Mouse (Mus musculus) hindbrain, postnatal 0 days (tissue): ENCODE measurements around the gene Stard7. TPM values are rescaled to one million over a fixed set of nuclear protein-coding genes. Genes with fewer than 3 reads are reported as not detected.
"Not testable (repeated sequence)": the region's sequence is repeated elsewhere in the genome, so short reads cannot be mapped to it uniquely, and the experiment has no call there.

Experiments used
- ATAC-seq: fragments of 200-750 bp; cut with Nextera tagmentation; 2 replicates; pipeline ENCODE4 v1.8.0; 2017; ENCODE audit warnings: mild to moderate bottlenecking, moderate TSS enrichment, moderate library complexity
- DNase-seq: peaks from one replicate; pipeline ENCODE4 v3.0.0-alpha.2; 2015; ENCODE audit warnings: low spot score
- H3K27ac ChIP-seq: fragments of 300-500 bp; sonication (generic); 2 replicates; pipeline ENCODE4 v1.5.1; 2014; ENCODE audit warnings: mild to moderate bottlenecking
- H3K27me3 ChIP-seq: fragments of 300-500 bp; sonication (generic); 2 replicates; pipeline ENCODE4 v1.6.1; 2014; ENCODE audit warnings: low read length, mixed read lengths; ENCODE audit not compliant: insufficient read depth
- H3K36me3 ChIP-seq: fragments of 300-500 bp; sonication (generic); 2 replicates; pipeline ENCODE4 v1.6.1; 2014; ENCODE audit warnings: low read length, mixed read lengths; ENCODE audit not compliant: insufficient read depth
- H3K4me1 ChIP-seq: fragments of 300-500 bp; sonication (generic); 2 replicates; pipeline ENCODE4 v1.6.1; 2014; ENCODE audit warnings: antibody characterized with exemption, low read length, mixed read lengths; ENCODE audit not compliant: insufficient read depth
- H3K4me2 ChIP-seq: fragments of 300-500 bp; sonication (generic); 2 replicates; pipeline ENCODE4 v1.6.1; 2014; ENCODE audit warnings: low read depth, mild to moderate bottlenecking, low read length, moderate library complexity, mixed read lengths
- H3K4me3 ChIP-seq: fragments of 300-500 bp; sonication (generic); 2 replicates; pipeline ENCODE4 v1.5.1; 2014; ENCODE audit warnings: low read length
- H3K9ac ChIP-seq: fragments of 300-500 bp; sonication (generic); replicated peaks from 2 replicates; pipeline ENCODE4 v1.6.1; 2014; ENCODE audit warnings: mild to moderate bottlenecking, low read length, moderate library complexity, mixed read lengths
- H3K9me3 ChIP-seq: fragments of 300-500 bp; sonication (generic); 2 replicates; pipeline ENCODE4 v1.6.1; 2016; ENCODE audit warnings: low read length, mixed read lengths
- CTCF ChIP-seq: IDR thresholded peaks from 2 replicates; pipeline ENCODE4 v1.5.1; 2016; ENCODE audit warnings: antibody characterized with exemption, control low read depth, low read depth
- WGBS: fragments of 180-500 bp; shearing (Covaris S2); extraction: QIAGEN DNeasy Blood & Tissue Kit; methylation state at CpG from one replicate; pipeline ENCODE4 v1.1.7; 2014; 5-methylcytosine and 5-hydroxymethylcytosine counted together
- polyA plus RNA-seq: library from polyadenylated mRNA; unstranded; fragments of >200 nt; fragmentation: Nextera tagmentation; extraction: Ambion mirVana; gene quantifications from 2 replicates; pipeline ENCODE4 v1.2.1, GENCODE M21; 2015
- total RNA-seq: library from RNA; depleted of rRNA; stranded (reverse); fragments of >200 nt; gene quantifications from 2 replicates; pipeline ENCODE4 v1.2.3, GENCODE M21; 2014

The Stard7 gene
- total and polyA plus RNA-seq, 2 experiments from 2014 or later = 94.3 to 142 TPM

GRCm38 (mm10) chr2:127262480-127262879 is 7.5 kb upstream of the Stard7 start:
- no peak overlapping the region for H3K9ac ChIP-seq
- H3K27ac ChIP-seq = no peak overlapping the region
- H3K4me3 ChIP-seq = no peak overlapping the region
- H3K9me3 ChIP-seq = no peaks in the 10 kb centered on the region
- no peak overlapping the region for H3K4me2 ChIP-seq
- H3K4me1 ChIP-seq = no peaks in the 10 kb centered on the region
- DNase-seq (no peak), ATAC-seq (no peak)
- no peaks in the 10 kb centered on the region for H3K27me3 ChIP-seq
- no peak for TF ChIP-seq CTCF
- peaks cover 23% of the 10 kb centered on the region for H3K36me3 ChIP-seq

DNA sequence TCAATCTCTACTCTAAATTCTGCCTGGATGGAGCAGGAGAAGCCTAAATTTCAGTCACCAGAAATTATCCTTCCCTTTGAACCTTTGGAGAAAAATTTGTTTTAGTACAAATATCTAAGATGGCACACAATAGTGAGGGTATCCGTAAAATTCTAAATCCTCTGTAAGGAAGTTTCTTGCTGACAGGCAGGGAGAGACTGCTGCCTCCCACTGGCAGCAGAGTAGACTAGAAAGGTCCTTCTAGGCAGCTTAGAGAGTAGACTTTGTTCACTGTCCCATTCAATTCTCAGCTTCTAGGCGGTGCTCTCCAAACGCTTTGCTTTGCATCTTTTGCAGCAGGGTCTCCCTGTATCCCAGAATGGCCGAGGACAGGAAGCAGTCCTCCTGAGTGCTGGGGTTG is 2.2 kb upstream of the Stard7 start:
- H3K27me3 ChIP-seq = no peaks in the 10 kb centered on the region
- H3K9ac ChIP-seq = no peak overlapping the region
- DNase-seq (no peak), ATAC-seq (no peak)
- H3K27ac ChIP-seq = no peak overlapping the region
- no peaks in the 10 kb centered on the region for H3K9me3 ChIP-seq
- no peak overlapping the region for H3K4me2 ChIP-seq
- H3K4me1 ChIP-seq = peaks cover 5% of the 10 kb centered on the region; the same call in 1 of the 2 replicates
- TF ChIP-seq CTCF = peak; percentile 18; the same call in 1 of the 2 replicates
- no peak overlapping the region for H3K4me3 ChIP-seq
- H3K36me3 ChIP-seq = no peaks in the 10 kb centered on the region
- 35% methylated on average over 4 of the region's 4 CpGs for WGBS

DNA sequence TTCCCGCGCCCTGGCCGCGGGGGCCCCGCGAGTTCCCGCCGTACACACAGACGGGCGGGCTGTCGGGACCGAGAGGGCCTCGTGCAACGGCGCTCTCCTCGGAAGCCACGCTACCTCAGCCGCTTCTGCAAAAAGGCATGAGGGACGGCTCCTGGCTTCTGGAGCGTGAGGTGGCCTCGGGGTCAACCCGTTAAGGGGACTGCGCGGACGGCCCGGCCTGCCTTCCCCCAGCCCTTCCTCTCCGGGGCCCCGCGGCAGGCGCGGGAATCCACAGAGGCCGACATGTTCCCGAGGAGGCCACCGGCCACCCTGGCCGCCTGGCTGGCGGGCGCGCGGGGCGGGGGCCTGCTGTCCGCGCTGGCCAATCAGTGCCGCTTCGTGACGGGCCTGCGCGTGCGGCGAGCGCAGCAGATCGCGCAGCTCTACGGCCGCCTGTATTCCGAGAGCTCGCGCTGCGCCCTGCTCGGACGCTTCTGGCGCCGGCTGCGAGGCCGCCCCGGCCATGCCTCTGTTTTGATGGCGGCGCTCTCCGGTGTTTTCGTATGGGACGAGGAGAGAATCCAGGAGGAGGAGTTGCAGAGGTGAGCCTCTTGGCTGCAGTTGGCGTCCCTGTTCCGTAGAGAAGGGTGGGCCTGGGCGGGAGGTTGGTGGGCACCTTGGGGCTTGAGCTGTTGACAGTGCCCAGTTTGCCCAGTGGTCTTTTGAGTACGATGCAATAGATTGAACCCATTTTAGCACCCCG is 453 bp downstream of the Stard7 start:
- peak; percentile 93 for ATAC-seq

DNA sequence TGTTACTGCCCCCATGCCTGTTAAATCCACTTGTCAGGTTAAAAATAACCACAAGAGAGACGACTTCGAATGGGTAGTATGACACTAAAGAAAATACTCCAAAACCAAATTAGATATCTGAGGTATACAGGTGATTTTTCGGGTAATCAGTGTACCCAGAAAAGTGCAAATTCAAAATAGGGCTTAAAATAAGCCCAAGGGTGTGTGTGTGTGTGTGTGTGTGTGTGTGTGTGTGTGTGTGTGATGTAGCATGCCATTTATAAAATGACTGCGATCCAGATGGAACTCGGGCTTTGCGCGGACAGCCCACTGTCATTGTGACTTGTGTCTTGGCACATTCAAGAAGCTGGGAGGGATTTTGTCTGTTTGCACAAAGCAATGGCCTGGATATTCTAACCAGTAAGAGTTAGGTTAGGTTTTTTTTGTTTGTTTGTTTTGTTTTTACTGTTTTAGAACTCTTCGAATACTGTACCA is 1.1 kb downstream of the Stard7 start:
- Histone ChIP-seq H3K27me3 (no peaks in the 10 kb centered on the region), H3K36me3 (no peaks in the 10 kb centered on the region), H3K4me3 (peak overlapping the region; percentile 83), H3K27ac (peak overlapping the region; percentile 96), H3K9ac (peak overlapping the region; percentile 84), H3K4me1 (peaks cover 5% of the 10 kb centered on the region; the same call in 1 of the 2 replicates), H3K4me2 (peak overlapping the region; percentile 91), H3K9me3 (no peaks in the 10 kb centered on the region)
- WGBS = 7% methylated on average over 8 of the region's 8 CpGs
- DNase-seq = peak; percentile 64
- ATAC-seq = no peak
- TF ChIP-seq CTCF = no peak

More for the DNA sequence above, 453 bp downstream of the Stard7 start:
- Histone ChIP-seq H3K9me3 (no peaks in the 10 kb centered on the region), H3K27ac (peak overlapping the region; percentile 96), H3K9ac (peak overlapping the region; percentile 84), H3K4me1 (peaks cover 5% of the 10 kb centered on the region; the same call in 1 of the 2 replicates), H3K27me3 (no peaks in the 10 kb centered on the region), H3K4me3 (peak overlapping the region; percentile 83), H3K36me3 (no peaks in the 10 kb centered on the region), H3K4me2 (peak overlapping the region; percentile 91)
- peak; percentile 95 for DNase-seq
- 0 out of 2 replicates have a peak, but pooled peaks have one; percentile 13 for TF ChIP-seq CTCF
- WGBS = under 1% methylated on average over 70 of the region's 75 CpGs

DNA sequence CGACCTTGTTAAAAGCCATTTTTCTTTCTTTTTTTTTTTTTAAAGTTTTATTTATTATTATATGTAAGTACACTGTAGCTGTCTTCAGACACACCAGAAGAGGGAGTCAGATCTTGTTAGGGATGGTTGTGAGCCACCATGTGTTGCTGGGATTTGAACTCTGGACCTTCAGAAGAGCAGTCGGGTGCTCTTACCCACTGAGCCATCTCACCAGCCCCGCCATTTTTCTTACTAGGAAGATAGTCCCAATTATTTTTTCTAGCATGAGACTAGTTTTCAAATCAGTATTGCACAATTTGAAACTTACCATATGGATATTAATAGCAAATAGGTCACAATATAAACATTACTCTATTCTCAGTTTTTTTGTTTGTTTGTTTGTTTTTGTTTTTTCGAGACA is 2.0 kb downstream of the Stard7 start:
- H3K9ac ChIP-seq, H3K36me3 ChIP-seq, H3K4me1 ChIP-seq, H3K9me3 ChIP-seq, H3K4me3 ChIP-seq, DNase-seq, ATAC-seq, H3K27me3 ChIP-seq, H3K27ac ChIP-seq: not testable (repeated sequence)
- WGBS = 88% methylated on average over 4 of the region's 4 CpGs
- H3K4me2 ChIP-seq = peak overlapping the region; percentile 91; the same call in 1 of the 2 replicates

DNA sequence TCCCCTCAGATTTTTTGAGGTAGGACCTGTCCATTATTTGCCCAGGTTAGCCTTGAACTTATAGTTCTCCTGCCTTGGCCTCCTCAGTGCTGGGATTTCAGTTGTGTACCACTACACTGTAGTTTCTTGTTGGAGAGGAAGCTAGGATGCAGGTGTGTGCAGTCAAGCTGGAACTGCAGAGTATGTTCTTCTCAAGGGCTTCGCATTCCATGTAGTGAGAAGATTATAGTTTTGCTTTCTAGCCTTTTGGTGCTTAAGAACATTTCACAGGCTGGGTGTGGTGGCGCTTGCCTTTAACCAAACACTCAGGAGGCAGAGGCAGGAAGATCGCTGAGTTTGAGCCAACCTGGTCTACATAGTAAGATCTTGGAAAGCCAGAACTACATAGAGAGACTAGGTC is 2.8 kb downstream of the Stard7 start:
- H3K9me3 ChIP-seq = no peaks in the 10 kb centered on the region
- H3K36me3 ChIP-seq = no peaks in the 10 kb centered on the region
- TF ChIP-seq CTCF = no peak
- no peak overlapping the region for H3K27ac ChIP-seq
- 100% methylated on average over 3 of the region's 3 CpGs for WGBS
- H3K4me3 ChIP-seq = no peak overlapping the region
- DNase-seq (no peak), ATAC-seq (no peak)
- H3K9ac ChIP-seq = no peak overlapping the region
- H3K4me2 ChIP-seq = no peak overlapping the region
- no peaks in the 10 kb centered on the region for H3K27me3 ChIP-seq
- H3K4me1 ChIP-seq = peaks cover 5% of the 10 kb centered on the region; the same call in 1 of the 2 replicates

DNA sequence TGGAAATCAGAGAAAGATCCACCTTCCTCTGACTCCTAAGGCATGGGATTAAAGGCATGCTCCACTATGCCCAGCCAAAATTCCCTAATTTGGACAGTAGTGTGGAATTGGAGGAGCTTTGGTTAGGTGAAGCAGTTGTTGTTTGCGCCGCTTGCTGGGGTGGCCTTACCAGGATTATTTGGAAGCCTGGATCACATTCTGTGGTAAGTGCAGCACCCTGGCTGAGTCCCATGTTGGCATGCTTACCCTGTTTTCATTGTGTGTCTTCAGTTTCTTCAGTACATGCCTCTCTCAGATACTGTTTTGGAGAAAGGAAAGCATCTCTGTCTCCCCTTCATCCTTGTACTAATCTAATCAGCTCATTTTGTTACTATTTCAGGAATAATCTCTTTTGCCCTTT is 4.6 kb downstream of the Stard7 start:
- 84% methylated on average over 2 of the region's 2 CpGs for WGBS
- peaks cover 5% of the 10 kb centered on the region; the same call in 1 of the 2 replicates for H3K4me1 ChIP-seq
- no peak for DNase-seq
- H3K9me3 ChIP-seq = no peaks in the 10 kb centered on the region
- no peak overlapping the region for H3K4me3 ChIP-seq
- no peak overlapping the region for H3K27ac ChIP-seq
- no peak overlapping the region for H3K4me2 ChIP-seq
- H3K36me3 ChIP-seq = no peaks in the 10 kb centered on the region
- TF ChIP-seq CTCF = no peak
- no peak overlapping the region for H3K9ac ChIP-seq
- no peak for ATAC-seq
- no peaks in the 10 kb centered on the region for H3K27me3 ChIP-seq
